Mouse (Mus musculus): ENCODE data around the gene Bbs12. TPM values are rescaled to one million over a fixed set of nuclear protein-coding genes. Genes with fewer than 3 reads are reported as not detected.
A peak's percentile ranks its signal among the peaks of the same experiment; 100 is the strongest.

Bbs12 gene
- total RNA-seq, 2 experiments from 2014 or later: 5.1 to 5.5 TPM

- no peak for DNase-seq
Observed at GRCm38 (mm10) chr3:37325317-37326112, 13.2 kb downstream of the Bbs12 start.

DNA sequence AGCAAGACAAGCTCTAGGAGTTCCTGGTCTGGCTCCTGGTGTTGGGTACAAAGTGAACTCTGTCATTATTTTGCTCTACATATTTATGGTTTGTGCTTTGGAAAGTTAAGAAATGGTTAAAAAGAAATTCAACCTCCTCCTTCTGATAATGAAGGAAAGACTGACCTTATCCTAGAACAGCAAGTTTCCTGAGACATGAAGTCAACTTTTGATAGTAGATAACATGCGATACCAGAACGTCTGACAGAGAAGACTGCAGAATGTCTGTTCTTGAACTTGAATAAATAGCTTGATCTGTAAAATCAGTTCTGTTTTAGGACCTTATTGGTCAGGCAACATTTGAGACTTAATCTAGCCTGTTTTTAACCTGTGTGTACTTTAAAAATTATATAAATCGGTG lies 14.3 kb downstream of the Bbs12 start:
- no peak for DNase-seq

DNA sequence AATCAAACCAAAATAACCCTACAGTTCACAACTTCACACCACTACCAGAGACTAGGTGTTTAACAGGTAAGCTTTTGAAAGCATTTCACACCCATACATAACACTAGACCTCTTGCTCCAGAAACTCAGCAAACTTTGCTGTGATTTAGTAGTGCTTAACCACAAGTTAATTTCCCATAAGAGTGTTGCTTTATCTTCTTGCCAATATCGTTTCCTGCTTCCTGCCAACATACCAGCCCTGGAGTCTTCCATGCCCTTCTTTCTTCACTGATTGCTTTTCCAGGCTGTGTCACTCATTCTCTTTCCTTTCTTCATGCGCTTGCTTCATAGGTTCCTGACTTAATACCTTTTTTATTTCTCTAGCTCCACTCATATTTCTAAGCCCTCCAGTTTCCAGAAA lies 16.1 kb downstream of the Bbs12 start:
- DNase-seq: no peak

DNA sequence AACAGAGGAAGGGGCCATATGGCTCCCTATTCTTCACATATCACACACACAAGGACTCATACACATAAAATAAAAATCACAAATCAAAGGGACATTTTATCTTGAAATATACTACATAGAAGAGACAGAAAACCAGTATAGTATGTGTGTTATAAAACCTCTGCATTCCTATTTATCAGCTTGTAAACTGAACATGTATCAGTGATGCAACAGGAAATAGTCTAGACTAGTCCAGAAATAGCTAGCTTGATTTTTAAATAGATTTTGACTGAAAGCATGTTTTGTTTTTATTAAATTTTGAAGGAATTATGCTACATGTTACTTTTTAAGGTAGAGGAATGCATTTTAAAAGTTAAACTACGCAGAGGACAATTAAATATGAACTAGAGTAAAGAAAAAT lies 17.6 kb downstream of the Bbs12 start:
- no peak for DNase-seq

- DNase-seq: no peak
Observed at GRCm38 (mm10) chr3:37331999-37332449, 19.7 kb downstream of the Bbs12 start.

GRCm38 (mm10) chr3:37334053-37334452 lies 21.7 kb downstream of the Bbs12 start:
- DNase-seq: no peak

DNA sequence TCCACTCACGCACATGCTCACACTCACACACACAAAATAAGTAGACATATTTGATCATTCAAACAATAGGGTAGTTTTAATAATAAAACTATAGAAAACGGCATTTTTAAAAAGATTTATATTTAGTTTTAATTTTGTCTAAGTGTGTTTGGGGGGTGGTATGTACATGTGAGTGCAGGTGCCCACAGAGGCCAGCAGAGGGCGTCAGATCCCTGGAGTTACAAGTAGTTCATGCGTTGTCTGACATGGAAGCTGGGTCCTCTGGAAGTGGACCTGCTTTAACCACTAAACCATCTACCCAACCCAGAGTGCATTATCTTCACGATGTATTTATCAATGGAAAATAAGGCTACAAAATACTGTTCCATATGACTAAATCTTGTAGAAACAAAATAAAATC lies 28.8 kb downstream of the Bbs12 start:
- peak; percentile 49 to 50 for DNase-seq

- no peak for DNase-seq
Observed at GRCm38 (mm10) chr3:37342811-37343210, 30.5 kb downstream of the Bbs12 start.

GRCm38 (mm10) chr3:37347671-37348070 lies 35.3 kb downstream of the Bbs12 start:
- DNase-seq: no peak

DNA sequence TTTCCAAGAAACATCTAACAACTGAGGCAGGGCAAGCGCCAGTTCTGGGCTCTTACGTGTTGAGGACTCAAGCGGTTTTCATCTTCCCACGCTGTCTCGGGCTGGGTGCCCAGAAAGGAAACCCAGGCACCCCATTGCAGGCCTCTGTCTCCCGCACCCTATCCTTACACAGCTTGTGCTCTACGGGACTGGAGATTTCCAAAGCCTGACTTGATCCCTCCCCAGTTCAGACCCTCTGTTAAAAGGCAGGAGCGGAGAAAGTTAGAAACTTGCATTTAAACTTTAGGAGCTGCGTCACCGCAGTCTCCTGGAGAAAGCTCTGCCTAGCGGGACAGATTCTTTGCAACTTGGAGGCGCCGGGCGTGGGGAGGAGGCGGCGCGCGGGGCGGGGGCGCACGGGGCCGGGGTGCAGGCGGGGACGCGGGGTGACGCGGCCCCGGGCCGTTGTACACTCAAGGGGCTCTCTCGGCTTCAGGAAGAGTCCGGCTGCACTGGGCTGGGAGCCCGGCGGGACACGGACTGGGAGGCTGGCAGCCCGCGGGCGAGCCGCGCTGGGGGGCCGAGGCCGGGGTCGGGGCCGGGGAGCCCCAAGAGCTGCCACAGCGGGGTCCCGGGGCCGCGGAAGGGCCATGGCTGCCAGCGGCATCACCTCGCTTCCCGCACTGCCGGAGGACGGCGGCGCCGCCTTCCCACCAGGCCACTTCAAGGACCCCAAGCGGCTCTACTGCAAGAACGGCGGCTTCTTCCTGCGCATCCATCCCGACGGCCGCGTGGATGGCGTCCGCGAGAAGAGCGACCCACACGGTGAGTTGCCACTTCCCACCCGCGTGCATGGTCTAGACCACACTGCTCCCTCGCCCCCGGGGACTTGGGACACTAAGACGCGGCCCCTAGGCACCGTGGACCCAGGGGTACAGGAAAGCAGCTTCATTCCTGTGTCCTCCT lies 36.1 kb downstream of the Bbs12 start, which contains the start of gene Fgf2:
TSS of gene Fgf2 (plus strand) at position 126 of the 945 bp plus-strand sequence.
- DNase-seq: peak; percentile 45 to 57

GRCm38 (mm10) chr3:37349166-37349548 lies 36.8 kb downstream of the Bbs12 start:
- no peak for DNase-seq

GRCm38 (mm10) chr3:37350386-37350785 lies 38.0 kb downstream of the Bbs12 start:
- DNase-seq: no peak

DNA sequence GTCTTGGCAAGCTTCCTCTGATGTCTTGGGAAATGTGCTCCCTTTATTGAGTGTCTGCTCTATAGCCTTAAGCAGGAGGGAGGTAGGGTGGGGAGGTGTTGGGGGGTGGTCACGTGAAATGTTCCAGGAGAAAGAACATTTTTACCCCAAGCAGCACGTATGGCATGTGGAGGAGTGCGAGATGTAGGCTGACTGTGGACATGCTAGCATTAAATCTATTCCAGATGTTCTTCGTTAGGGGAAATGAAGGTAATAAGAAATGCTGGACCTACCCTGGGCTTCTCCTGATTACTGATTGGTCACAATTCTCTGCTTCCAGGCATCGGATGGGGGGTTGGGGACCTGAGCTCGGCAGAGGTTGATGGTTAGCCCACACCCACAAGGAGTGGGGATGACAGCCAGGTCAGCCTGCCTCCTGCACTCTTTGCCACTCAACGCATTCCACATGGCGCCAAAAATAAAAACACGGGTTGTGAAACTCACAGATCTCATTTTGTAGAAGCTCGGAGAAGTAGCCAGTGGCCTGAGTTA lies 41.7 kb downstream of the Bbs12 start:
- no peak for DNase-seq

GRCm38 (mm10) chr3:37354737-37355136 lies 42.4 kb downstream of the Bbs12 start:
- DNase-seq: no peak

DNA sequence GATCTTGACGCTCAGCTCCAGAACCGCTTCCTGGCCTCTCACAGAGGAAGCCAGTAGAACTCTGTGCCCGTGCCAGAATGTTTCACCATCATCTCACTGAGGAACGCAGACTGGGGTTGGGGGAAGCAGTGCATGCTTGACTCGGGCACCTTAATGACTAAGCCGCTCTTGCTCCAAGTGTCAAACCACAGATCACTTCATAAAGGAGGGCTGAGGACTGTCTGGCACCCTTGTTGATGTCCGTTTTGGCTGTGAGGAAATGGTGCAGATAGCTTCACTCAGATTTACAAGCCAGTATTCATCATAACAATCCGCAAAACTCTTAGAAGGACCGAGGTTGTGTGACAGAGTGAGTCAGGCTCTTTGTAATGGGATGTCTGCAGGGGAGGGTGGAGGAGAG lies 48.4 kb downstream of the Bbs12 start:
- DNase-seq: no peak

GRCm38 (mm10) chr3:37365144-37365543 lies 52.8 kb downstream of the Bbs12 start:
- DNase-seq: no peak

- no peak for DNase-seq
Observed at GRCm38 (mm10) chr3:37365976-37366375, 53.6 kb downstream of the Bbs12 start.

DNA sequence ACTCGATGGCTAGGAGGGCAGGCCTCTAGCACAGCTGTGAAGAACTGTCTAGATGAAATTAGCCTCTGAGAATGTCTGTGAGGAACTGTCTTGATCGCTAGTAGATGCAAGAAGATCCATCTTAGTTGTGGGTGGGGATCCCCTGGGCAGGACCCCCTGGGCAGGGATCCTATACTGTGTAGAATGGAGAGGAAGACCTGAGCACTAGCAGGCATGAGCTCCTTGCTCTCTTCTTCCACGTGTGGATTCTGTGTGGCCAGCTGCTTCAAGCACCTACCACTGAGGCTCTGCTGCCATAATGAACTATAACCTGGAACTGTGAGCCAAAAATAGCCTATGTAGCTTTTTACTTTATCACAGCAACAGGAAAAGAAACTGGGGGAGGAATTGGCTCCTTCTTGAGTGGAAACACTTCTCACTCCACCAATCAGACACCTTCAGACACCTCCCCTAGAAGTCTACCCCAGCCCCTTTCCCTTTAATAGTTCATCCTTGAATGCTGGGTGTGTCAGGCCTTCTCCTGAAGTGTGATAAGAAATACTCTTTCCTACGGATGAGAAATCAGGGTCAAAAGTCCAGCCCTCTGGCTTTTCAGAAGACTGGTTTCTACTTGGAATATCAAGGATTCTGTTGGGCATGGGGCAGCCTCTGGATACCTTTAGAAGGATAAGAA lies 54.2 kb downstream of the Bbs12 start:
- no peak for DNase-seq

GRCm38 (mm10) chr3:37370407-37370806 lies 58.1 kb downstream of the Bbs12 start:
- no peak for DNase-seq

All from adrenal gland, postnatal 36 days (tissue).